Mouse (Mus musculus) small intestine, adult 2 months (tissue): ENCODE measurements around the gene Myo9b.

Experiments
- CTCF ChIP-seq: fragments of 200-500 bp; IDR thresholded peaks from 2 replicates; pipeline ENCODE4 v1.5.1; 2012; ENCODE audit warnings: low read depth, mild to moderate bottlenecking, control low read depth, inconsistent platforms, low read length, moderate library complexity, mixed read lengths; ENCODE audit not compliant: insufficient replicate concordance, insufficient read length; ENCODE audit errors: extremely low read depth
- POLR2A ChIP-seq: fragments of 200-500 bp; IDR thresholded peaks from 2 replicates; pipeline ENCODE4 v1.6.1; 2012; ENCODE audit warnings: low read depth, mild to moderate bottlenecking, control low read depth, inconsistent platforms, low read length, moderate library complexity

GRCm38 (mm10) chr8:71299716-71300115 is 27.2 kb downstream of the Myo9b start:
- TF ChIP-seq CTCF (no peak), POLR2A (no peak)
